Comparison of ENCODE assay signal across 8 mouse cellular contexts in genomic region chr6:122873871-122874719, GRCm38 (mm10). TPM values are rescaled to one million over a fixed set of nuclear protein-coding genes. Genes with fewer than 3 reads are reported as not detected.
DNase-seq lines count a peak whose midpoint lies in the region; ATAC-seq and TF ChIP-seq lines count a peak whose summit lies in the region.

Gene Necap1 (plus strand): TSS chr6:122874474.

- H3K4me2 ChIP-seq in lung, postnatal 0 days (replicated peaks; ENCODE audit: low read depth, low read length), result peak within 1 kb of the TSS; percentile 71

- H3K9ac ChIP-seq in lung, postnatal 0 days (replicated peaks; ENCODE audit: low read depth), result peak within 1 kb of the TSS; percentile 77

- H3K4me1 ChIP-seq in hindbrain, embryonic 10.5 days (replicated peaks), result peaks cover 10% of the 10 kb centered on the region
- peaks cover 4% of the 10 kb centered on the region; the same call in 1 of the 2 replicates for H3K4me1 ChIP-seq in lung, postnatal 0 days (ENCODE audit: insufficient read depth, low read depth, low read length)

- 8% methylated on average over 43 of the region's 43 CpGs for WGBS in hindbrain, embryonic 10.5 days
- WGBS in lung, postnatal 0 days, result 7% methylated on average over 43 of the region's 43 CpGs

- H3K27ac ChIP-seq in hindbrain, embryonic 10.5 days, result peak within 1 kb of the TSS; percentile 95
- H3K27ac ChIP-seq in lung, postnatal 0 days (ENCODE audit: low read length), result peak within 1 kb of the TSS; percentile 86

- peak; percentile 51; the same call in 1 of the 2 replicates for TF ChIP-seq EP300 in lung, postnatal 0 days (IDR thresholded peaks at IDR 0.05)

- H3K27me3 ChIP-seq in hindbrain, embryonic 10.5 days (ENCODE audit: insufficient read depth, poor library complexity, severe bottlenecking), result 0 out of 2 replicates have a peak, but pooled peaks cover 3% of the 10 kb centered on the region
- no peaks in the 10 kb centered on the region for H3K27me3 ChIP-seq in lung, postnatal 0 days (replicated peaks; ENCODE audit: insufficient read depth, low read length)

- H3K9me3 ChIP-seq in hindbrain, embryonic 10.5 days, result no peaks in the 10 kb centered on the region
- H3K9me3 ChIP-seq in lung, postnatal 0 days (ENCODE audit: low read length), result no peaks in the 10 kb centered on the region

- H3K4me3 ChIP-seq in hindbrain, embryonic 10.5 days, result peak within 1 kb of the TSS; percentile 89
- H3K4me3 ChIP-seq in lung, postnatal 0 days (ENCODE audit: low read depth, low read length), result peak within 1 kb of the TSS; percentile 95

- DNase-seq in MN1 (ENCODE audit: low spot score), result peak; percentile 97
- DNase-seq in cerebellum, adult 9-10 months, result peak; percentile 99
- DNase-seq in hindbrain, embryonic 10.5 days (ENCODE audit: low spot score), result peak; percentile 96
- peak; percentile 97 for DNase-seq in layer of hippocampus, adult 9-11 months
- peak; percentile 97 for DNase-seq in lung, postnatal 0 days (ENCODE audit: low spot score)
- DNase-seq in ovary, postnatal 14 days (ENCODE audit: low spot score), result peak; percentile 94
- DNase-seq in thymus, postnatal 14 days, result peak; percentile 96

- H3K36me3 ChIP-seq in hindbrain, embryonic 10.5 days, result peaks cover 24% of the 10 kb centered on the region
- no peaks in the 10 kb centered on the region for H3K36me3 ChIP-seq in lung, postnatal 0 days (ENCODE audit: insufficient read depth, low read length)

- ATAC-seq in frontal cortex, adult (ENCODE audit: low TSS enrichment), result peak; percentile 95
- ATAC-seq in lung, postnatal 0 days, result peak; percentile 99

- peak; percentile 88 for TF ChIP-seq CTCF in lung, postnatal 0 days (IDR thresholded peaks at IDR 0.05)

RNA-seq across cellular contexts. Expression of gene Necap1, which starts in this region (rescaled TPM):
- 60.9 and 61.0 TPM in 2 replicates for polyA plus RNA-seq in hindbrain, embryonic 10.5 days (2016; fragmentation: Nextera tagmentation; extraction: Ambion mirVana)
- polyA plus RNA-seq in lung, postnatal 0 days (2015; fragmentation: Nextera tagmentation; extraction: Ambion mirVana), result 30.3 and 31.2 TPM in 2 replicates

Comparison
In these comparisons a context has a peak if more than half of its experiments do, and no peak if none do; other contexts are left out.
1. Peak in every context shown above with its lines: DNase-seq, ATAC-seq, H3K4me3 ChIP-seq and H3K27ac ChIP-seq.